Mouse (Mus musculus): Measurements from ENCODE around the gene Agap3.

DNA sequence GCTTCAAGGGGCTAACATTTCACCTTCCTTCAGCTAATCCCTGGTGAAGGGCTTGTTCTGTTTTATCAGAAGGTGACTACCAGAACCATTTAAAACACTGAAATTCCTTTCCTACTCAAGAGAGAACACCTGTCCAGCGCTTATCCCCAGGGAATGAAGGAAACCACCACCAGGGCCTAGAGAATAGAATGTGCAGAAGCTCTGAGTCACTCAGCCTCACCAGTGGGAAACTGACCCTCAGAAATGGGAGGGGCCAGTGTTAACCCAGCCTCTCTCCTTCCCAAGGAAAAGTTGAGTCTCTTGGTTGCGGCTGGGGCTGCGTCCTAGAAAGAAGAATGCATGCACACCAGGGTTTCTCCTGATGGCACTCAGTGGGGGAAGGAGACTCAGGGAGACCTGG is 3.1 kb downstream of the Agap3 start:
- TF ChIP-seq GATA1 (IDR thresholded peaks at IDR 0.05; ENCODE audit: low read length) (no peak), TAL1 (IDR thresholded peaks at IDR 0.05; ENCODE audit: low read length) (no peak)

Measured in erythroblast, embryonic 14.5 days (primary cell).